Mouse (Mus musculus): Measurements from ENCODE around the gene Gm11007. TPM values are rescaled to one million over a fixed set of nuclear protein-coding genes. Genes with fewer than 3 reads are reported as not detected.
"Not testable (repeated sequence)": the region's sequence is repeated elsewhere in the genome, so short reads cannot be mapped to it uniquely, and the experiment has no call there.

Gm11007 gene
- polyA plus RNA-seq (2012; fragmentation: generic; extraction: Trizol) = not detected

- H3K36me3 ChIP-seq (ENCODE audit: control insufficient read depth, insufficient read depth); H3K4me2 ChIP-seq (ENCODE audit: low read depth); H3ac ChIP-seq (ENCODE audit: control insufficient read depth, insufficient read length); H3K4me3 ChIP-seq; H3K79me2 ChIP-seq (ENCODE audit: control insufficient read depth, insufficient read depth); H3K27me3 ChIP-seq (ENCODE audit: control insufficient read depth, insufficient read depth, insufficient read length): not testable (repeated sequence)
Measured at GRCm38 (mm10) chr2:175643678-175644077, at the start of gene Gm11007. Gene Gm11007, plus strand, starts transcription at chr2:175643978.

Other genes starting within 250 kb of the Gm11007 start
- 9.1 TPM for gene Gm4724, start 208.2 kb upstream of the Gm11007 start, polyA plus RNA-seq (2012; fragmentation: generic; extraction: Trizol)
- gene Zfp965, start 174.0 kb upstream of the Gm11007 start, polyA plus RNA-seq (2012; fragmentation: generic; extraction: Trizol) = 3.7 TPM
- gene Zfp969, start 59.7 kb downstream of the Gm11007 start, polyA plus RNA-seq (2012; fragmentation: generic; extraction: Trizol) = 7.2 TPM
- gene Gm2007, start 97.6 kb downstream of the Gm11007 start, polyA plus RNA-seq (2012; fragmentation: generic; extraction: Trizol) = not detected
- gene Gm14288, start 157.1 kb downstream of the Gm11007 start, polyA plus RNA-seq (2012; fragmentation: generic; extraction: Trizol) = 2.0 TPM
- 2.2 TPM for gene Gm6710, start 225.2 kb downstream of the Gm11007 start, polyA plus RNA-seq (2012; fragmentation: generic; extraction: Trizol)

Data from myocyte (in vitro differentiated cells).